Mouse (Mus musculus) cerebellum, postnatal 36 days (tissue): ENCODE measurements around the gene Anapc2.

Source experiments
- DNase-seq, 2 experiments: peaks; one replicate each; pipeline ENCODE4 v3.0.0; 2021 to 2022; ENCODE audit warnings: mixed read lengths in 2 of 2

Gene Anapc2

GRCm38 (mm10) chr2:25304657-25305541 lies 32.6 kb downstream of the Anapc2 start:
- DNase-seq, result peak in 1 of 2 experiments; percentile 32

GRCm38 (mm10) chr2:25305587-25306359 lies 33.5 kb downstream of the Anapc2 start:
- DNase-seq, result no peak

GRCm38 (mm10) chr2:25310180-25310579 lies 37.9 kb downstream of the Anapc2 start:
- peak; percentile 51 to 53 for DNase-seq

GRCm38 (mm10) chr2:25310969-25311368 lies 38.7 kb downstream of the Anapc2 start:
- DNase-seq, result peak; percentile 36 to 48

- DNase-seq, result no peak
These were observed 39.2 kb downstream of the Anapc2 start for GRCm38 (mm10) chr2:25311491-25311891.

- DNase-seq, result peak; percentile 64 to 70
These were observed 46.1 kb downstream of the Anapc2 start for GRCm38 (mm10) chr2:25318119-25318966.

- peak; percentile 87 to 90 for DNase-seq
These were observed 46.9 kb downstream of the Anapc2 start, which contains the start of gene Grin1 for GRCm38 (mm10) chr2:25318971-25319773. Grin1 (minus strand) TSS chr2:25319187.

GRCm38 (mm10) chr2:25320084-25320483 lies 47.8 kb downstream of the Anapc2 start:
- no peak for DNase-seq

- DNase-seq, result no peak
These were observed 53.8 kb downstream of the Anapc2 start for GRCm38 (mm10) chr2:25326036-25326435.

- DNase-seq, result peak; percentile 46 to 74
These were observed 56.2 kb downstream of the Anapc2 start for GRCm38 (mm10) chr2:25328440-25328839.

- peak in 1 of 2 experiments; percentile 12 for DNase-seq
These were observed 59.2 kb downstream of the Anapc2 start for GRCm38 (mm10) chr2:25331470-25331869.

GRCm38 (mm10) chr2:25332286-25333160 lies 60.2 kb downstream of the Anapc2 start, which contains the start of gene Man1b1:
Man1b1 (plus strand) TSS chr2:25332338.
- DNase-seq, result peak; percentile 99

- DNase-seq, result no peak
These were observed 61.3 kb downstream of the Anapc2 start for GRCm38 (mm10) chr2:25333569-25333968.
